Mouse (Mus musculus) midbrain, postnatal 0 days (tissue): ENCODE results near the gene Pfas. TPM values are rescaled to one million over a fixed set of nuclear protein-coding genes. Genes with fewer than 3 reads are reported as not detected.
"Not testable (repeated sequence)": the region's sequence is repeated elsewhere in the genome, so short reads cannot be mapped to it uniquely, and the experiment has no call there.

Experiments used
- ATAC-seq: fragments of 200-750 bp; cut with Nextera tagmentation; 2 replicates; pipeline ENCODE4 v1.8.0; 2017; ENCODE audit warnings: moderate number of reproducible peaks, mild to moderate bottlenecking, moderate TSS enrichment, moderate library complexity; ENCODE audit not compliant: low FRiP score
- DNase-seq: peaks from one replicate; pipeline ENCODE4 v3.0.0-alpha.2; 2015; ENCODE audit warnings: low spot score
- H3K27ac ChIP-seq: fragments of 300-500 bp; sonication (generic); 2 replicates; pipeline ENCODE4 v1.5.1; 2014; ENCODE audit warnings: low read depth, mild to moderate bottlenecking, low read length, mixed read lengths
- H3K27me3 ChIP-seq: fragments of 300-500 bp; sonication (generic); 2 replicates; pipeline ENCODE4 v1.6.1; 2014; ENCODE audit warnings: low read length, control low read depth, mixed read lengths; ENCODE audit not compliant: insufficient read depth
- H3K36me3 ChIP-seq: fragments of 300-500 bp; sonication (generic); 2 replicates; pipeline ENCODE4 v1.6.1; 2014; ENCODE audit warnings: low read length, control low read depth, mixed read lengths; ENCODE audit not compliant: insufficient read depth
- H3K4me1 ChIP-seq: fragments of 300-500 bp; sonication (generic); 2 replicates; pipeline ENCODE4 v1.6.1; 2014; ENCODE audit warnings: mild to moderate bottlenecking, control low read depth, antibody characterized with exemption, low read length, mixed read lengths; ENCODE audit not compliant: insufficient read depth
- H3K4me2 ChIP-seq: fragments of 300-500 bp; sonication (generic); 2 replicates; pipeline ENCODE4 v1.6.1; 2014; ENCODE audit warnings: low read depth, mild to moderate bottlenecking, low read length, mixed read lengths; ENCODE audit not compliant: poor library complexity, severe bottlenecking
- H3K4me3 ChIP-seq: fragments of 300-500 bp; sonication (generic); 2 replicates; pipeline ENCODE4 v1.5.1; 2014; ENCODE audit warnings: low read depth, mild to moderate bottlenecking, low read length, moderate library complexity
- H3K9ac ChIP-seq: fragments of 300-500 bp; sonication (generic); replicated peaks from 2 replicates; pipeline ENCODE4 v1.6.1; 2014; ENCODE audit warnings: mild to moderate bottlenecking, low read length, moderate library complexity, mixed read lengths; ENCODE audit not compliant: poor library complexity, severe bottlenecking
- H3K9me3 ChIP-seq: fragments of 300-500 bp; sonication (generic); 2 replicates; pipeline ENCODE4 v1.6.1; 2016; ENCODE audit warnings: low read length, control low read depth
- CTCF ChIP-seq: IDR thresholded peaks from 2 replicates; pipeline ENCODE4 v1.5.1; 2016; ENCODE audit warnings: antibody characterized with exemption, mild to moderate bottlenecking
- WGBS: fragments of 180-500 bp; shearing (Covaris S2); extraction: QIAGEN DNeasy Blood & Tissue Kit; methylation state at CpG from one replicate; pipeline ENCODE4 v1.1.7; 2014; 5-methylcytosine and 5-hydroxymethylcytosine counted together
- polyA plus RNA-seq: library from polyadenylated mRNA; unstranded; fragments of >200 nt; fragmentation: Nextera tagmentation; extraction: Ambion mirVana; gene quantifications from 2 replicates; pipeline ENCODE4 v1.2.1, GENCODE M21; 2015
- total RNA-seq: library from RNA; depleted of rRNA; stranded (reverse); fragments of >200 nt; gene quantifications from 2 replicates; pipeline ENCODE4 v1.2.3, GENCODE M21; 2014

Pfas gene
- total and polyA plus RNA-seq, 2 experiments from 2014 or later, result 14.1 to 28.3 TPM

DNA sequence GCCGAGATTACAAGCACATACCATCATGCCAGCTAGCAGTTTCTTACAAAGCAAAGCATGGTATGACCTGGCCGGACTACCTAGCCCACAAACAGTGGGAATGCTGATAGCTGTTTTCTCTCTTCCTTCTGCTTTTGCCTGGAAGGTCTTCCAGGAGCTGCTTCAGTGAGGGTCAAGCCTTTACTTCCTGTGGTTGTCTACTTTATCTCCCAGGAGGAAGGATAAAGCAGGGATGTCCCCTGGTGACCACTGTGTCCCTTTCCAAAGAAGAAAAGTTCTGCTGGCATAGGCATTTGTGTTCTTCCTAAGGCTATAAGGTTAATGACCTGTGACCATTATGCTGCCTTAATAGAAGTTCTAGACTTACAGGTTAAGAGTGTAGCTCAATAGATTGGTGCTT is 44.9 kb downstream of the Pfas start:
- H3K27ac ChIP-seq, result no peak overlapping the region
- no peak for TF ChIP-seq CTCF
- no peak overlapping the region for H3K9ac ChIP-seq
- H3K36me3 ChIP-seq, result no peaks in the 10 kb centered on the region
- H3K4me1 ChIP-seq, result 0 out of 2 replicates have a peak, but pooled peaks cover 5% of the 10 kb centered on the region
- ATAC-seq, result no peak
- no peak overlapping the region for H3K4me2 ChIP-seq
- no peak for DNase-seq
- no peaks in the 10 kb centered on the region for H3K9me3 ChIP-seq
- no peaks in the 10 kb centered on the region for H3K27me3 ChIP-seq
- WGBS, result 81% methylated on average over 2 of the region's 2 CpGs
- no peak overlapping the region for H3K4me3 ChIP-seq

DNA sequence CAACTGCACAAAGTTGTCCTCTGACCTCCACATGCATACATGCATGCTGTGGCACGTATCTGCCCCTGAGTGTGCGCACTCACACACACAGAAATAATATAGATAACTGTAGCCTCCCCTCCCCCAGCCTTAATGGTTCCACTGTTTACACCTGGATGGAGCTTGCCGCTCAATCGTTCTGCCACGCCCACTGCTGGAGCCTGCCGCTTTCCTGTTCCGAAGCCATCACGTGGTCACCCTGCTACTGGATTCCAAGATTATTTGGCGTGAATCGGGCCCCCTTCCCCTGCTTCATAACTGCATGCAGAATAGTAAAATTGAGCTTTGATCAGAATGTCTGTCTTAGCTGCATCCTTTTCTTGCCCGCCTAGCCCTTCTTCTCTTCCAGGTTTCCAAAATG is 46.1 kb downstream of the Pfas start:
- not testable (repeated sequence) for H3K9me3 ChIP-seq, DNase-seq, H3K36me3 ChIP-seq, ATAC-seq, H3K27ac ChIP-seq, H3K4me3 ChIP-seq, H3K27me3 ChIP-seq, H3K9ac ChIP-seq, H3K4me1 ChIP-seq, H3K4me2 ChIP-seq
- WGBS, result 32% methylated on average over 11 of the region's 11 CpGs

DNA sequence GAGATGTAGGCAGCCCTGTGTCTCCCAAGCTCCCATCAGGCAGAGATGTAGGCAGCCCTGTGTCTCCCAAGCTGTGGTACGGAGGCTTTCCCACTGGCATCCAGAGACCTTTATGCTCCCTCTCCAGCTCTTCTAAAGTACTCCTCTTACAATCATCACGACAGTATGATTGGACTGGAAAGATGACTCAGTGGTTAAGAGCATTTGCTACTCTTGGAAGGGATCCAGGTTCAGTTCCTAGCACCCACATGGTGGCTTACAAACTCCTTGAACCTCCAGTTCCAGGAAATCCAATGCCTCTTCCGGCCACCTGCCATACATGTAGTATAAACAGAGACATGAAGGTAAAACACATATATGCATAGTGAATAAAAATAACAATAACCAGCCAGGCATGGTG is 46.7 kb downstream of the Pfas start:
- no peaks in the 10 kb centered on the region for H3K9me3 ChIP-seq
- H3K9ac ChIP-seq, result no peak overlapping the region
- H3K27me3 ChIP-seq, result no peaks in the 10 kb centered on the region
- H3K4me1 ChIP-seq, result no peaks in the 10 kb centered on the region
- no peak overlapping the region for H3K4me3 ChIP-seq
- 86% methylated on average over 3 of the region's 3 CpGs for WGBS
- no peak for TF ChIP-seq CTCF
- DNase-seq (no peak), ATAC-seq (no peak)
- H3K4me2 ChIP-seq, result no peak overlapping the region
- H3K36me3 ChIP-seq, result no peaks in the 10 kb centered on the region
- no peak overlapping the region for H3K27ac ChIP-seq

DNA sequence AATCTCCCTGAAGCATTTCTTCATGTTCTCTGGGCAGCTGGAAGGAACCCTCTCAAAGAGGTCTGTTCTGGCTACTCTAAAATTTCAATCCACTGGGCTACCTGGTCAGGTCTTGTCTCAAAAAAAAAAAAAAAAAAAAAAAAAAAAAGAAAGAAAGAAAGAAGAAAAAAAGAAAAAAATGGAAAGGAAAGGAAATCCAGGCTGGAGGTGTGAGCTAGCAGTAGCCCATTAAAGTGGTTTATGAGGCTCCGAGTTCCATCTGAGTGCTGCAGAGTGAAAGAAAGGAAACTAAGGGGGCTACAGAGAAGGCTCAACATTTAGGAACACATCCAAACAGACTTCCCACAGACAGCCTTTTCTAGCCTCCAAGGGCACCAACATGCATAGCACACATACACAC is 50.3 kb downstream of the Pfas start:
- no peak overlapping the region for H3K9ac ChIP-seq
- ATAC-seq, result no peak
- H3K4me2 ChIP-seq, result no peak overlapping the region
- 95% methylated on average over 1 of the region's 1 CpGs for whole genome bisulfite sequencing
- peaks cover 5% of the 10 kb centered on the region; the same call in 1 of the 2 replicates for H3K4me1 ChIP-seq
- no peak overlapping the region for H3K4me3 ChIP-seq
- H3K27me3 ChIP-seq, result peaks cover 14% of the 10 kb centered on the region
- no peak for DNase-seq
- H3K36me3 ChIP-seq, result no peaks in the 10 kb centered on the region
- TF ChIP-seq CTCF, result no peak
- no peak overlapping the region for H3K27ac ChIP-seq
- H3K9me3 ChIP-seq, result no peaks in the 10 kb centered on the region

DNA sequence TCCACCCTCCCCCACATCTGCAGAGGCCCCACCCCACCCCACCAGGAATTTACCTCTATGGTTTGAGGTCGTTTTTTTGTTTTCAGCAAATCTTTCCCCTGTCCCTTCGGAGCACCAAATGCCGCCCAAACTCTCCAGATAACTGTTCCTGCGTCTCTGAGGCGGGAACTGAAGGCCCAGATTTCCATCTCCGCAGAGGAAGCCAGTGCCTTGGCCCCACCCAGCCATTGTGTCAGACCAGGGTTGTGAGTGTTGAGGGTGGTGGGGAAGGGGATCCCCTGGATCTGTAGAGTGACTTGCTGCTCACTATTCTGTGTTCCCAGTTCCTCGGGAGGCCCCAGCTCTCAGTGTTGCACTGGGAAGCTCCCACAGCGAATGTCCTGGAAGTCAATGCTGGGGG is 51.0 kb downstream of the Pfas start, which contains the start of gene Arhgef15:
TSS of gene Arhgef15 (minus strand) at position 173 of the 400 bp plus-strand sequence.
- peaks cover 5% of the 10 kb centered on the region; the same call in 1 of the 2 replicates for H3K4me1 ChIP-seq
- H3K27me3 ChIP-seq, result peaks cover 14% of the 10 kb centered on the region
- DNase-seq (no peak), ATAC-seq (no peak)
- H3K27ac ChIP-seq, result no peak within 1 kb of the TSS
- H3K9me3 ChIP-seq, result no peaks in the 10 kb centered on the region
- WGBS, result 47% methylated on average over 8 of the region's 8 CpGs
- no peaks in the 10 kb centered on the region for H3K36me3 ChIP-seq
- H3K4me2 ChIP-seq, result no peak within 1 kb of the TSS
- H3K9ac ChIP-seq, result no peak within 1 kb of the TSS
- no peak within 1 kb of the TSS for H3K4me3 ChIP-seq
- TF ChIP-seq CTCF, result no peak

DNA sequence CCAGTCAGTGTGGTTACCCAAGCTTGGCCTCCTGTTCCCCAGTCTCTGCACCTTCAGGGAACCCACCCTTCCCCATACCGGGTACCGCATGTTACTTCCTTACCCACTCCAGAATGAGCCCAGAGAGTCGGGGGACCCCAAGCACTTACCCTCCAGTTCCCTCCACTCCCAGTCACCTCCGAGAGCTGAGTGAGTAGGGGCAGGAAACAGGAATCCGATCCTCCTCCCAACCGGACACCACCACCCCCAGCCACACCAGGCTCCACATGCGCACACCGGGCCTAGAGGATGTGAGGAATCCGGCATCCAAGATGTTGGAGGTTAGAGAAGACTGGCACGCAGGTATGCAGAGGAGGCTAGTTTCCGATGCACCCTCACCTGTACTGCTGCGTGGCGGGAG is 51.6 kb downstream of the Pfas start:
- H3K4me2 ChIP-seq, result no peak overlapping the region
- ATAC-seq (no peak), DNase-seq (no peak)
- no peaks in the 10 kb centered on the region for H3K36me3 ChIP-seq
- H3K9ac ChIP-seq, result no peak overlapping the region
- WGBS, result 34% methylated on average over 13 of the region's 13 CpGs
- no peak for TF ChIP-seq CTCF
- no peak overlapping the region for H3K4me3 ChIP-seq
- H3K27ac ChIP-seq, result no peak overlapping the region
- peaks cover 5% of the 10 kb centered on the region; the same call in 1 of the 2 replicates for H3K4me1 ChIP-seq
- H3K9me3 ChIP-seq, result no peaks in the 10 kb centered on the region
- H3K27me3 ChIP-seq, result peaks cover 14% of the 10 kb centered on the region
